Mouse (Mus musculus) megakaryocyte progenitor cell, adult 5-6 weeks (primary cell): Measurements from ENCODE around the gene Ogt. TPM values are rescaled to one million over a fixed set of nuclear protein-coding genes. Genes with fewer than 3 reads are reported as not detected.

ENCODE experiments used
- ATAC-seq: replicated peaks from 2 replicates; pipeline ENCODE4 v1.8.0; 2016; ENCODE audit warnings: mild to moderate bottlenecking, moderate TSS enrichment, inconsistent platforms; ENCODE audit not compliant: poor library complexity
- total RNA-seq, 2 experiments: library from RNA; stranded (forward) in 1 of 2; stranded (reverse) in 1 of 2; fragments of 157-497, 149-512 nt in 1 of 2; fragments of 200-1000 nt in 1 of 2; gene quantifications; 2 replicates each; pipeline versions ENCODE4 v1.2.3 to v1.2.4; 2015 to 2017

The Ogt gene
- total RNA-seq (2015) (85.2 and 148 TPM in 2 replicates), total RNA-seq (2017) (53.9 and 80.9 TPM in 2 replicates)

GRCm38 (mm10) chrX:101639741-101640166 lies at the start of gene Ogt:
TSS of gene Ogt (plus strand) at chrX:101640060.
- peak; percentile 98 for ATAC-seq

- ATAC-seq: peak; percentile 44
These were observed 23.7 kb upstream of the Ogt start for GRCm38 (mm10) chrX:101616183-101616582.

DNA sequence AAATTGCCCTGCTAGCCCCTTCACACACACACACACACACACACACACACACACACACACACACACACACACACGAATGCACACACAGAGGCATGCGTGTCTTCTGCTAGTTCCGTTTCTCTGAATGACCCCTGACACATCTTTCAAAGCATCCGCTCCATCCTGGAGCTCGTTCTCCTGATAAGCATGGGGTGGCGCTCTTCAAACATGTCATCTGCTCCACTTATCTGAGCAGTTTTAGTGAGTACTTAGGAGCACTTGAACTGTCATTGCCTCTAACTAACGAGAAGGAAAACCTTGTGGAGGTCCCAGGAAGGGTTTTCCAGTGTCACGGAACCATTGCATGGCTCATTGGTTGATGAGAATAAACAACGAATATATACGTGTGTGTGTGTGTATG lies 22.0 kb upstream of the Ogt start:
- no peak for ATAC-seq

- ATAC-seq: 0 out of 2 replicates have a peak, but pooled peaks have one; percentile 9
These were observed 19.5 kb upstream of the Ogt start for GRCm38 (mm10) chrX:101620317-101620716.

DNA sequence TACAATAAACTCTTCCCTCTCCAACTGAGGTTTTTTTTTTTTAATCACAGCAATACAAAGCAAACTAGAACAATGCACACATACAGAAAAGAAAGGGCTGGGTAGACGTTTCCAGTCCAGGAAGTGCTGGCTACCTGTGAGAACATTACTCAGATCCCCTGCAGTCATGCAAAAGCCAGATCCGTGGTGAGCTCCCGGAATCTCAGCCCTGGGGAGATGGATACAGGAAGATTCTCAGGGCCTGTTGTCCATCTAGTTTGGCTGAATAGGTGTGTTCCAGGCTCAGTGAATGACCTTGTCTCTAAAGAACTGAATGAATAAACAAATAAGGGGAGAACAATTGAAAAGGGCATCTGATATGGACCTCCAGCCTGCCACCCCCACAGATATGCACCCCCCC lies 17.3 kb upstream of the Ogt start:
- no peak for ATAC-seq

GRCm38 (mm10) chrX:101636821-101637525 lies 2.9 kb upstream of the Ogt start:
- no peak for ATAC-seq

- no peak for ATAC-seq
These were observed 1.0 kb upstream of the Ogt start for GRCm38 (mm10) chrX:101638856-101639255.

GRCm38 (mm10) chrX:101639306-101639705 lies 554 bp upstream of the Ogt start:
- no peak for ATAC-seq

DNA sequence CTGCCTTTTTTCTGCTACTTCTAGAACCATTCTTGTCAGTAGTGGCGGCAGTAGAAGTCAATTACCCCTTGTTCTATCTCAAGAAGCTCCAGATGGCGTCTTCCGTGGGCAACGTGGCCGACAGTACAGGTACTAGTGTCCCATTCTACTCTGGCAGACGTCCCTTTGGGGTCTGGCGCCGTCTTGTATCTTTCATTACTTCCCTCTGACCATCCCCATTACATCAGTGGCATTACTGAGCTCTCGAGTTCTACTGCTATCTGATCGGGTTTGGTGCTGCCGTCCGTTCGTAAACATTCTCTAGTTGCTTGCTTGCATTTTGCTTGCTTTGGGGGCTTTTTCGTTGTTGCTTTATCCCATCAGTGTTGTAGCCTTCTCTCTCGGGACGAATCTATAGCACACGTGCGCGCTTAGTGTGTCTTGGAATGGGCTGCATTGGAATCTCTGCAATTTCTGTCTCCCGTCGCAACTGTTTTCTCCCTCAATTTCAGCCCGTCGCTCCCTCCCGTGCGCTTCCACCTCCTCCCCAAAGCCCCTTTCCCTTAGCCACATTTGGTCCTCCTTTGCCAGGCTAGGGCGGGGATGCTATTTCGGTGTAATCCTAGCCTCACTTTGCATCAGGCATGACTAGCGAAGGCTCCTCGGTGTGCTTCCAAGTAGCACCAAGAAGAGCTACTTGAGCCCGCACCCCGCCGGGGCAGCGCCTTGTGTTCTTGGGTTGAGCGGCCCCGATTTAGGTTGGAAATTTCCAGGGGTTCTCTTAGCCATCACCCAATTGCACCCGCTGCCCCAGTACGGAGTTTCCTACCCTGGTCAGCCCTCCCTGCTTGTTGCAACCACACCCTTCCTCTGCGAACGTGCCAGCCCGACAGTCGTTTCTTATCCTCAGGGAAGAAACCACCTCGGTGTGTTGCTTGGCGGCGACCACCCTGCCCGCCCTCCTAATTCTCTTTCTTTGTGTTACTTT lies 617 bp downstream of the Ogt start:
- ATAC-seq: peak; percentile 49

DNA sequence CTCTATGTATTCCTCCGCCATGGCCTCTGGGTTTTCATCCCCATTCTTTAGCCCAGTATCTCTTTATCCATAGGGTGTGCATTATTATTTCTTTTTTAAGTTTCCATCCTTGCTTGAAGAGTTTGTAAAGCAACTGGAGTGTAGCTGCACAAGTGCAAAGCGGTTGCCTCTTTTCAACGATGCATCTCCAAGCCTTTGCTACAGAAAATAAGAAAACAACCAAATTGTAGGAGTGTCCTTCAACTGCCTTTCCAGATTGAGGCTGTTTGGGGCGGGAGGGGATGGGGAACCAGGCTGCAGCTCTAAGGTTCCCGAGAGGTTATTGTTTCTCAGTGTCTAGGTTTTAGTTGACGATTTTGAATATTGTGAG lies 1.3 kb downstream of the Ogt start:
- ATAC-seq: no peak

- no peak for ATAC-seq
These were observed 2.2 kb downstream of the Ogt start for GRCm38 (mm10) chrX:101642091-101642490.

- no peak for ATAC-seq
These were observed 5.4 kb downstream of the Ogt start for GRCm38 (mm10) chrX:101645286-101645685.

GRCm38 (mm10) chrX:101646621-101647020 lies 6.8 kb downstream of the Ogt start:
- peak; percentile 63 for ATAC-seq

GRCm38 (mm10) chrX:101695686-101696085 lies 55.8 kb downstream of the Ogt start:
- no peak for ATAC-seq

DNA sequence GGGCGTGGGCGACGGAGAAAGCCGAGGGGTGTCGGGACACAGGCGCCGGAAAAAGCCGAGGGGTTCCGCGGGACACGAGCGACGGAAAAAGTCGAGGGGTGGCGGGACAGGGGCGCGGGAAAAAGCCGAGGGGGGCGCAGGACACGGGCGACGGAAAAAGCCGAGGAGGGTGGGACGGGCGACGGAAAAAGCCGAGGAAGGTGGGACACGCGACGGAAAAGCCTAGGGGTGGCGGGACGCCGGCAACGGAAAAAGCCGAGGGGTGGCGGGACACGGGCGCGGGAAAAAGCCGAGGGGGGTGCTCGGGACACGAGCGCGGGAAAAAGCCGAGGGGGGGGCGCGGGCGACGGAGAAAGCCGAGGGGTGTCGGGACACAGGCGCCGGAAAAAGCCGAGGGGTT lies 57.7 kb downstream of the Ogt start:
- ATAC-seq: no peak

- no peak for ATAC-seq
These were observed 58.4 kb downstream of the Ogt start for GRCm38 (mm10) chrX:101698232-101698631.

DNA sequence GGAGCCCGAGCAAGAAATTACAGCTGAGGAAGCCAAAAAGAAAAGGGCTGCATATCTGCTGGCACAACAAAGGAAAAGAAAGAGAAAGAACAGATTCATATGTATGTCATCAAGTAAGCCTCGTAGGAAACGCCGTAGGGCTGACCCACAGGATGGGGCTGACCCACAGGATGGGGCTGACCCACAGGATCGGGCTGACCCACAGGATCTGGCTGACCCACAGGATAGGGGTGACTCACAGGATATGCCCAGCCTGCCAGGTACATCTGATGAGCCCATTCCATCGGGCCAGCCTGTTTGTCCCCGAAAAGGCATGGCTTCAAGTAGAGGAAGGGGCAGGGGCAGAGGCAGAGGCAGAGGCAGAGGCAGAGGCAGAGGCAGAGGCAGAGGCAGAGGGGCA lies 65.3 kb downstream of the Ogt start:
- ATAC-seq: no peak

DNA sequence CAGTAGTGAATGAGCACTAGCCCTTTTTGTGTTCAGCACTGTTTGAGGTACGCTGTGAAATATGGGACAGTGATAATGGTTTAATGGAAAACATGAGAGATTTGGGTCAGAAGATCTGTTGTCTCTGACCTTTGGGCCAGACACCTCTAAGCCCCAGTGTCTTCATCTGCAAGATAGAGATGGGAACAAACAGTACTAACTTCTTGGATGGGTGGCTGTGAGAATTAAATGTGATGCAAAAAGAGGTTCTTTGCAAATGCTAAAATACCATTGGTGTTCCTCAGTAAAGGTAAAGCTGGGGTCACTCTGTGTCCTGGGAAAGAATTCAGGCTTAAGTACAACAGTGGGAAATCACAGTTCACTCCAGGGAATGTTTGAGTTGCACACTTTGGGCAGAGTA lies 80.5 kb downstream of the Ogt start:
- no peak for ATAC-seq

DNA sequence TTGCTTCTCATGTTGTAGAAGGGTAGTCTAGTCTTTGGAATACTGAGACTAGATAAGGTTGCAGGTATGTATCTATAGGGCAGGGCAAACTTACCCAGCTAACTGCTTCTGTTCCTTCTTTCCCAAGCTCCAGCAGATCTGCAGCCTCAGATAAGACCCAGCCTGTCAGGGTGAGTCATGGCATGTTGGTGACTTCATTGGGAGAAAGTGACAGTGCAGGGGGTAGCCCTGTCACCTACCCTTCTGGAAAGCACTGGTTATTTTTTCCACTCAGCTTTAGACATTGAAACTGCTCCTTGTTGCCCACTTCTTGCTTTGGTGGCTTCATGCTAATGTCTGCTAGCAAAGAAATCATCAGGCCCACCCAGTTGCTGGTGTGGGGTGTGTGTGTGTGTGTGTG lies 90.2 kb downstream of the Ogt start:
- ATAC-seq: no peak

DNA sequence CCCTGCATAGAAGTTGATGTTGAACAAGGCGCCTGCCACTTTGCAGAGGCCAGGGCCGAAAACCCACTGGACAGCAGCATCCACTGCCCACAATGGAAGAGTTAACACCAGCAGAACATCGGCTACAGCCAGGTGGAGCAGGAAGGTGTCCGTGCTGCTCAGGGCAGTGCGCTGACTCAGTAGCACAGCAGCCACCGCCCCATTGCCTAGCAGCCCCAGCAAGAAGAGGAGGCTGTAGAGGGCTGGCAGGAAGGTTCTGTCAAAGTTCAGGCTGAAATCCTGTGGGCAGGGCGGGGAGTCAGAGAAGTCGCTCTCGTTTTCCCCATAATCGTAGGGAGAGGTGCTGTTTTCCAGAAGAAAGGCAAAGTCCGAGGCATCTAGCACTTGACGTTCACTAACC lies 92.8 kb downstream of the Ogt start:
- no peak for ATAC-seq

DNA sequence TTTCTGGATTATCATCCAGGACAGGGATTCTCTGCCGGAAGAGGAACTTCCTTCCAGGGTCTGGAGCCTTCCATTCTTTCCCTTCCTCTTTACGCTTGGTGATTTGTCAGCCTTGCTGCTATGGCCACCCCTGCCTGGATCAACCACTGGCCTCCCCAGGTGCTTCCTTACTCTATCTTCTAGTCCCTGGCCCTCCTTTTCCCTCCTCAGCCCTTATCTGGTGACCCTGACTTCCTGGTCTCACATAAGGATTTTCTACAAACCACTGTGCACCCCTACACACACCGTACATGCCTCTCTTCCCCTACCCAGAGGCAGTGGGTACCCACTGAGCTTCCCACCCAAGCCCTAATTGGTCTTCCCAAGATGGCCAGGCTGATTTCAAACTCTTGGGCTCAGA lies 93.4 kb downstream of the Ogt start:
- ATAC-seq: peak; percentile 47

- peak; percentile 84 for ATAC-seq
These were observed 94.0 kb downstream of the Ogt start, which contains the start of gene Cxcr3 for GRCm38 (mm10) chrX:101733828-101734319. TSS of gene Cxcr3 (minus strand) at chrX:101734269.
